Mouse (Mus musculus) hindbrain, embryonic 16.5 days (tissue): ENCODE data around the gene Serpine2. TPM values are rescaled to one million over a fixed set of nuclear protein-coding genes. Genes with fewer than 3 reads are reported as not detected.
A peak's percentile ranks its signal among the peaks of the same experiment; 100 is the strongest.

Source experiments
- ATAC-seq: fragments of 200-750 bp; cut with Nextera tagmentation; 2 replicates; pipeline ENCODE4 v1.8.0; 2017; ENCODE audit warnings: moderate TSS enrichment, moderate library complexity
- H3K27ac ChIP-seq: fragments of 300-500 bp; sonication (generic); 2 replicates; pipeline ENCODE4 v1.5.1; 2014; ENCODE audit warnings: low read depth, mild to moderate bottlenecking, control low read depth, low read length, moderate library complexity
- H3K27me3 ChIP-seq: fragments of 300-500 bp; sonication (generic); replicated peaks from 2 replicates; pipeline ENCODE4 v1.6.1; 2014; ENCODE audit warnings: low read length; ENCODE audit not compliant: control insufficient read depth, insufficient read depth
- H3K36me3 ChIP-seq: fragments of 300-500 bp; sonication (generic); 2 replicates; pipeline ENCODE4 v1.6.1; 2014; ENCODE audit warnings: mild to moderate bottlenecking, low read length, moderate library complexity, mixed read lengths; ENCODE audit not compliant: control insufficient read depth, insufficient read depth
- H3K4me1 ChIP-seq: fragments of 300-500 bp; sonication (generic); 2 replicates; pipeline ENCODE4 v1.6.1; 2014; ENCODE audit warnings: low read depth, low read length; ENCODE audit not compliant: control insufficient read depth, insufficient read depth
- H3K4me2 ChIP-seq: fragments of 300-500 bp; sonication (generic); 2 replicates; pipeline ENCODE4 v1.6.1; 2014; ENCODE audit warnings: mild to moderate bottlenecking, low read length, control low read depth, moderate library complexity
- H3K4me3 ChIP-seq: fragments of 300-500 bp; sonication (generic); 2 replicates; pipeline ENCODE4 v1.5.1; 2014; ENCODE audit warnings: mild to moderate bottlenecking, low read length, control low read depth, moderate library complexity
- H3K9ac ChIP-seq: fragments of 300-500 bp; sonication (generic); 2 replicates; pipeline ENCODE4 v1.6.1; 2014; ENCODE audit warnings: low read depth, mild to moderate bottlenecking, control low read depth, low read length, moderate library complexity
- H3K9me3 ChIP-seq: fragments of 300-500 bp; sonication (generic); 2 replicates; pipeline ENCODE4 v1.6.1; 2014; ENCODE audit warnings: mild to moderate bottlenecking, low read length, moderate library complexity; ENCODE audit not compliant: control insufficient read depth
- WGBS: fragments of 180-500 bp; shearing (Covaris S2); extraction: QIAGEN DNeasy Blood & Tissue Kit; methylation state at CpG from one replicate; pipeline ENCODE4 v1.1.7; 2014; 5-methylcytosine and 5-hydroxymethylcytosine counted together
- polyA plus RNA-seq: library from polyadenylated mRNA; unstranded; fragments of >200 nt; fragmentation: Nextera tagmentation; extraction: Ambion mirVana; gene quantifications from 2 replicates; pipeline ENCODE4 v1.2.1, GENCODE M21; 2015

Gene Serpine2
- polyA plus RNA-seq, 1 experiment from 2014 or later, result 403 TPM

- no peaks in the 10 kb centered on the region for H3K27me3 ChIP-seq
- H3K4me3 ChIP-seq, result peak overlapping the region; percentile 79
- peak overlapping the region; percentile 91 for H3K9ac ChIP-seq
- peaks cover 17% of the 10 kb centered on the region for H3K4me1 ChIP-seq
- H3K4me2 ChIP-seq, result peak overlapping the region; percentile 65
- H3K27ac ChIP-seq, result peak overlapping the region; percentile 49; the same call in 1 of the 2 replicates
- H3K9me3 ChIP-seq, result no peaks in the 10 kb centered on the region
- no peak for ATAC-seq
- no peaks in the 10 kb centered on the region for H3K36me3 ChIP-seq
- 63% methylated on average over 16 of the region's 16 CpGs for whole genome bisulfite sequencing
Observed at GRCm38 (mm10) chr1:79762282-79763250, 98.4 kb downstream of the Serpine2 start.

DNA sequence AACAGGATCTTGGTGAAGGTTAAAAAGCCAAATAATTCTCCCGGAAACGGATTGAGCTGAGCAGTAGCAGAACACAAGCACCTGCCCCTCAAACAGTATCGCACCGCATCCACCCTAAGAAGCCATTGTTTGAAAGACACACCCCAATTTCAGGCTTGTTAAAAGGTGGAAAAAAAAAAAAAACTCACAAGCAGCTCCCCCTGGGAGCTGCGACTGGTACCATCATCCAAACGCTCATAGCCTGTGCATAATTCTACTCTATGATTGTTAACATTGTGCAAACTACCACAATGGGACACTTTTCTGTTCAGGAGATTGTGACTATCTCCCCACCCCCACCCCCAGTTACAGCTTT lies 99.1 kb downstream of the Serpine2 start:
- Histone ChIP-seq H3K27ac (peak overlapping the region; percentile 42; the same call in 1 of the 2 replicates), H3K9ac (peak overlapping the region; percentile 91), H3K27me3 (no peaks in the 10 kb centered on the region), H3K4me1 (peaks cover 22% of the 10 kb centered on the region), H3K4me3 (peak overlapping the region; percentile 79), H3K4me2 (peak overlapping the region; percentile 65), H3K36me3 (no peaks in the 10 kb centered on the region), H3K9me3 (no peaks in the 10 kb centered on the region)
- peak; percentile 67 for ATAC-seq
- 0% methylated on average over 6 of the region's 6 CpGs for WGBS

GRCm38 (mm10) chr1:79761106-79761916 lies 99.7 kb downstream of the Serpine2 start:
- H3K36me3 ChIP-seq, result no peaks in the 10 kb centered on the region
- H3K4me1 ChIP-seq, result peaks cover 22% of the 10 kb centered on the region
- no peaks in the 10 kb centered on the region for H3K27me3 ChIP-seq
- H3K4me2 ChIP-seq, result peak overlapping the region; percentile 86
- ATAC-seq, result peak; percentile 96
- WGBS, result under 1% methylated on average over 64 of the region's 65 CpGs
- H3K4me3 ChIP-seq, result peak overlapping the region; percentile 79
- no peaks in the 10 kb centered on the region for H3K9me3 ChIP-seq
- H3K9ac ChIP-seq, result peak overlapping the region; percentile 91
- peak overlapping the region; percentile 62 for H3K27ac ChIP-seq

DNA sequence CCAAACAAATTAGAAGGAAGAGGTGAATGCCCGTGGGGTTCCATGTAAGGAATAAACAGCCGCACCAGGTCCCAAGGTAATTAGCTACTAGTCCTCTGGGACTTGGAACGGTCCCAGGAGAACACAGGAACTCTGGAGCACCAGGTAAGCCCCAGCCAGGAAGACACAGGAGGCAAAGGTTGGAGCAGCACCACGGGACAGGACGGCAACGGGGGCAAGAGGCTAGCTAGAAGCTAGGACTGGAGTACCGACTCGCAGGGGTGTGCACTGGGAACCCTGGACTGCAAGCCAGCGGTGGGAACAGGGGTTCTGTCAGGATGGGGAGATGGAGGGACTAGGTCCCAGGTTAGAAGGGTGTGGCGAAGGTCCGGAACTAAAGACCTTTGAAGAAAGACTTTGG lies 100.3 kb downstream of the Serpine2 start:
- no peaks in the 10 kb centered on the region for H3K36me3 ChIP-seq
- H3K4me1 ChIP-seq, result peaks cover 22% of the 10 kb centered on the region
- peak overlapping the region; percentile 91 for H3K9ac ChIP-seq
- H3K27me3 ChIP-seq, result no peaks in the 10 kb centered on the region
- H3K4me3 ChIP-seq, result peak overlapping the region; percentile 79
- H3K27ac ChIP-seq, result no peak overlapping the region
- ATAC-seq, result peak; percentile 11; the same call in 1 of the 2 replicates
- no peaks in the 10 kb centered on the region for H3K9me3 ChIP-seq
- WGBS, result 8% methylated on average over 11 of the region's 11 CpGs
- H3K4me2 ChIP-seq, result peak overlapping the region; percentile 86

- Histone ChIP-seq H3K9me3 (no peaks in the 10 kb centered on the region), H3K27ac (no peak overlapping the region), H3K36me3 (no peaks in the 10 kb centered on the region), H3K4me3 (peak overlapping the region; percentile 12; the same call in 1 of the 2 replicates), H3K4me2 (peak overlapping the region; percentile 86), H3K9ac (peak overlapping the region; percentile 33), H3K4me1 (peaks cover 22% of the 10 kb centered on the region), H3K27me3 (no peaks in the 10 kb centered on the region)
- WGBS, result 66% methylated on average over 5 of the region's 5 CpGs
- ATAC-seq, result no peak
Observed at GRCm38 (mm10) chr1:79759436-79759972, 101.5 kb downstream of the Serpine2 start.

- H3K4me3 ChIP-seq, result no peak overlapping the region
- H3K36me3 ChIP-seq, result no peaks in the 10 kb centered on the region
- no peak for ATAC-seq
- no peaks in the 10 kb centered on the region for H3K9me3 ChIP-seq
- no peaks in the 10 kb centered on the region for H3K27me3 ChIP-seq
- H3K9ac ChIP-seq, result no peak overlapping the region
- 39% methylated on average over 2 of the region's 2 CpGs for WGBS
- H3K4me2 ChIP-seq, result no peak overlapping the region; the same call in 1 of the 2 replicates
- H3K27ac ChIP-seq, result no peak overlapping the region
- peaks cover 22% of the 10 kb centered on the region for H3K4me1 ChIP-seq
Observed at GRCm38 (mm10) chr1:79759006-79759405, 102.0 kb downstream of the Serpine2 start.

GRCm38 (mm10) chr1:79757597-79757996 lies 103.4 kb downstream of the Serpine2 start:
- Histone ChIP-seq H3K4me2 (no peak overlapping the region), H3K36me3 (no peaks in the 10 kb centered on the region), H3K27me3 (no peaks in the 10 kb centered on the region), H3K4me3 (no peak overlapping the region), H3K27ac (no peak overlapping the region), H3K9ac (no peak overlapping the region), H3K4me1 (peaks cover 22% of the 10 kb centered on the region), H3K9me3 (no peaks in the 10 kb centered on the region)
- 80% methylated on average over 4 of the region's 4 CpGs for WGBS
- no peak for ATAC-seq

GRCm38 (mm10) chr1:79757161-79757560 lies 103.8 kb downstream of the Serpine2 start:
- H3K4me2 ChIP-seq, result no peak overlapping the region
- no peak overlapping the region for H3K4me3 ChIP-seq
- H3K27ac ChIP-seq, result no peak overlapping the region; the same call in 1 of the 2 replicates
- no peaks in the 10 kb centered on the region for H3K27me3 ChIP-seq
- 49% methylated on average over 7 of the region's 7 CpGs for WGBS
- H3K9me3 ChIP-seq, result no peaks in the 10 kb centered on the region
- ATAC-seq, result no peak
- H3K36me3 ChIP-seq, result no peaks in the 10 kb centered on the region
- peaks cover 18% of the 10 kb centered on the region for H3K4me1 ChIP-seq
- no peak overlapping the region for H3K9ac ChIP-seq
